Mouse (Mus musculus) left cerebral cortex, postnatal 25 days (tissue): ENCODE measurements at regions not wholly inside any gene's neighbourhood (a gene's known extent, or its start where the extent isn't known, plus 50 kb on each side); places are given as distances from the start of the nearest gene placed in this dataset.

Source experiments
- DNase-seq, 2 experiments: peaks; one replicate each; pipeline ENCODE4 v3.0.0; 2022; ENCODE audit warnings: low spot score in 2 of 2, mixed read lengths in 1 of 2
- intact Hi-C: fragments of 180-260 bp; cut with DNase I; formaldehyde crosslinking; loops from one replicate; pipeline ENCODE4 v1.15.1; 2025

GRCm38 (mm10) chr3:80209596-80209995 lies 325.3 kb downstream of the Fam198b start:
- no peak for DNase-seq
- intact Hi-C loops: loop anchor here (2.0 to 5.0 kb wide), 3 partner anchors 38 to 325 kb away; no protein-coding TSS in a partner anchor

GRCm38 (mm10) chr3:80211323-80212109 lies 327.2 kb downstream of the Fam198b start:
- intact Hi-C loops: loop anchor here (2.0 kb wide), 1 partner anchor 211 kb away; no protein-coding TSS in a partner anchor
- DNase-seq: peak; percentile 34 to 83

GRCm38 (mm10) chr3:80248611-80249010 lies 364.3 kb downstream of the Fam198b start:
- intact Hi-C loops: loop anchor here (5.0 kb wide), 2 partner anchors 41 to 86 kb away; no protein-coding TSS in a partner anchor
- DNase-seq: peak; percentile 45 to 75

DNA sequence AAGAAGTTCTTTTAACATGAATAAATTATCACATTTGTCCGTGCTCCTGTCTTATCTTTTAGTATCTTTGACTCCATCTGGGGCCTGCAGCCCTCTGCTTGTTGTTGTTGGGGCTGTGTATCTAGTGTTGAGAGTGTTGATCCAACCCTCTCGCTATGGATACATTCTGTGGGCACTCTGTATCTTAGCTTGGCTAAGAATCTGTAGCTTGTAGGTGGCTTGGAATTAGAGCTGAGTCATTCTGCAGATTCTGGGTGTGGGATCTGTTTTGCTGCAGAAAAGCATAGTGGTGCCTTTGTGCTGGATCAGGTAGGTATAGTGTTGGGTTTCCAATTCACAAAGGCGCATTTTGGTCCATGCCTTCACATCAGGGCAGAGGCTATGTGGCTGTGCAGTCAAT lies 365.6 kb downstream of the Fam198b start:
- intact Hi-C loops: loop anchor here (2.0 to 5.0 kb wide), 3 partner anchors 43 to 173 kb away; no protein-coding TSS in a partner anchor
- peak; percentile 47 to 86 for DNase-seq

DNA sequence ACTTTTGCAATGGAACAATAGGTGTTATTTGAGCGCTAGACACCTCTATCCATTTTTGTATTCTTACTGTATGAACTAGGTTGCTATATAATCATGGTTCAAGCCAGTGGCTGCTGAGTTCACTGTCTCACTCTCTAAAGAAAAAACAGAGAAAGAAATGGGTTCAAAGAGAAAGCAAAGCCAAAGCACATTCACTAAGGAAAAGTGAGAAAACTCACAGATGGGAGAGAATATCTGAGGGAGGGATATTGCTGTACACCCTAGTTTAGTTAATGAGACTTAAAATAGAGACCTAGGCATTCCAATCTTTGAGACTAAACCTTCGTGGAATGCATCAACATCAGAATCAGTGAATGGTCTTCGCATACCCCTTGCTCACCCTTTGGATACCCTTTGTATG lies 371.0 kb downstream of the Fam198b start:
- peak in 1 of 2 experiments; percentile 67 for DNase-seq
- intact Hi-C loops: loop anchor here (5.0 kb wide), 1 partner anchor 277 kb away; no protein-coding TSS in a partner anchor

DNA sequence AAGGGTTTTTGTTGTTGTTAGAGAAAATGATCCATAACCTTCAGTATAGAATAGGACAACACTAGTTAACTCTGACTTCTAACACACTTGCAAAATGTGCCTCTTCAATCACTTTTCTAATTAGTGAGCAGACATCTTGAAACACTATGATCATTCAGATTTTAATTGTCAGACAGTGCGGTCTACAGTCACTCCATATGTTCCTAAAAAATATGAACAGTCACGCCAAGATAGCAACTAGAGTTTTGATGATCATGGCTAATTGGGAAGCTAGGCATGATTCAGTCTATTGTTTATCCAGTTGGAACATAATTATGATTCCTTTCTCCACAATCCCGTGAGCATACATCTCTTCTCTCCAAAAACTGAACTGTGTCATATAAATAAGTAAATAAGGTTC lies 372.1 kb downstream of the Fam198b start:
- DNase-seq: no peak
- intact Hi-C loops: loop anchor here (5.0 kb wide), 1 partner anchor 276 kb away; no protein-coding TSS in a partner anchor

DNA sequence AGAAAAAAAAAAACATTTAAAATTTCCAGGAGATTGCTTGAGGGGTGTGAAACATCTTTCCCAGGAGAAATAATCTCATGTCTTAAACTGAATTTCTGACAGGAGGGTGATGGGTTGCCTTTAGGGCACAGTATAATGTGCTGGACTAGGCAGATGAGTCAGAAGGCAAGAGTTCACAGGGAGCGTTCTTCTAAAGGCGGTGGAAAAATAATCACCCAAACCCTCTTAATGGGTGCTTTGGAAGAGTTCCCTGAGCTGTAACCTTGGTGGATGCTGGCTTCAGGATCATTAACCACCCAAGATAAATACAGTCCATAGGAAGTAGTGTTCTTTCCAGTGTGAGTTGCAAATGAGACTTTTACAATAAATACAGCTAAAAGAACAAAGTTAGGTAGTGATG lies 378.8 kb downstream of the Fam198b start:
- intact Hi-C loops: no loop called here
- no peak for DNase-seq

GRCm38 (mm10) chr3:80284656-80285055 lies 400.3 kb downstream of the Fam198b start:
- no peak for DNase-seq
- intact Hi-C loops: no loop called here

DNA sequence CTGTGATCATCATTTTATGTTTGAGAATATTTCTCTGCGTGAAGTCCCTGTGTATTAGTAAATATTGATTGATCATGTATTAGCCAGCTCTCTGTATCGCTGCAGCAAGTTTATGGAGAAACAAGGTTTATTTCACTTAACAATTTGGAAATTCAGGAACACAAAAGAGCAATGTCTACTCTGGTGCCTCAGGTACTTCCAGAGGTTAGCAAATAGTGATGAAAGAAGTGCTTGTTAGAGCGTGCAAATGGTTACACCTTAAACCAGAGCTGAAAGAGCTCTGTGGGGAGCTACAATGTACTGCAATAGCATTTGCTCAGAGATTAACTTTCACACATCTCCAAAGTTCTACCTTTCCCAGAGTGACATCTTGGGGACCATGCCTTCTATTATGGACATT lies 400.9 kb downstream of the Fam198b start:
- intact Hi-C loops: no loop called here
- no peak for DNase-seq

DNA sequence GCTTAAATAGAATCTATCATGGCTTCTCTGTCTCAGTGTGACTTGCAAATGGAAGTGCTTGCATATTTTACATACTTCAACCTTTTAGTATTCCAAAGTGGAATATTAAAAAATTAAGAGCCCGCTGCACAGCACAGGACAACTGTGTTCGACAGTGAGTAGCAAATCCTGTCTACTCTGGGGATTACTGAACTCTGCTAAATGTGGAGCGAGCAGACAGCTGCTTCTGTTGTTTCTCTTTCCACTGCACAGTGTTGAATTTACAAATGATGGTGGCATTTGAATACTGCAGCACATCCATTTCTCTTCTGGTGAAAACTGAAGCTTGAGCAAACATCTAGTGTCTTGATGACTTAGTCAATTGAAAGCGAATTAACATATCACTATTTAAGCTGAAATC lies 409.2 kb downstream of the Fam198b start:
- intact Hi-C loops: no loop called here
- no peak for DNase-seq

- DNase-seq: peak in 1 of 2 experiments; percentile 36
- intact Hi-C loops: no loop called here
These were observed 423.3 kb downstream of the Fam198b start for GRCm38 (mm10) chr3:80307632-80308031.

GRCm38 (mm10) chr3:80309931-80310330 lies 425.6 kb downstream of the Fam198b start:
- intact Hi-C loops: no loop called here
- DNase-seq: no peak

DNA sequence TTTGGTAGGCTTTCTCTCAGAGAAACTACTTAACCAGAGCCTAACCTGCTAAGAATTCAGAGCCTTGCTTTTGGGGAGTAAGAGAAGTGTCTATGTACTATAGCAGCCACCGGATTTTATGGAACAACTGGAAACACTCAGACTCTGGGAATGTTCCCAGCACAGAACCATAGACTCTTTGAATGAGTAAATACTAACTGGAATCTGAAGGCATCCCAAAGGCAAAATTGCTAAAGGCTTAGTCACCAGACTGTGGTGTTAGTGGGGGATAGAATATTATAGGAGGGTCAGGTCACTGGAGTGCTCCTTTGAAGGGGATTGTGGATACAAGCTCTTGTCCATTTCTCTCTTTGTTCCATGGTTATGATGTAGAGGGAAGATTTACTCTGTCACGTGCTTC lies 427.4 kb downstream of the Fam198b start:
- DNase-seq: no peak

DNA sequence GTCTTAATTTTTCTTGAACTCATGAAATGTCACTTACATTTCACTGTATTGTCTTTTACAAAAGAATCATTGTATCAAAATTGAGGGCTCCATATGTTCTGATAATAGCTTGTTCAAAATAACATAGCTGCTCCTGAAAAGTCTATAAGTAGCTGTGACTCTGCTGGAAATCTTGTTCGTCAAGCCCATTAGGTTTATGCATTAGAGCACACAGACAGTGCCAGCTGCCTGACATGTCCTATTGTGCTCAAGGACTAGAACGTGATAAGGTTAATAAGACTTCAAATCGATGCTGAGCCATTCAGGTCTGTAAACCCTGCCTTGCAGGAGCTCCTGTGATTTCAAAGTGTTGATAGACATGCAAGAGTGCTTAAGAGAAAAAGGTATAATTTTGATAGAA lies 438.0 kb downstream of the Fam198b start:
- intact Hi-C loops: no loop called here
- no peak for DNase-seq

More for the DNA sequence above, 427.4 kb downstream of the Fam198b start:
- intact Hi-C loops: no loop called here

GRCm38 (mm10) chr3:80324726-80325125 lies 440.4 kb downstream of the Fam198b start:
- no peak for DNase-seq
- intact Hi-C loops: no loop called here

DNA sequence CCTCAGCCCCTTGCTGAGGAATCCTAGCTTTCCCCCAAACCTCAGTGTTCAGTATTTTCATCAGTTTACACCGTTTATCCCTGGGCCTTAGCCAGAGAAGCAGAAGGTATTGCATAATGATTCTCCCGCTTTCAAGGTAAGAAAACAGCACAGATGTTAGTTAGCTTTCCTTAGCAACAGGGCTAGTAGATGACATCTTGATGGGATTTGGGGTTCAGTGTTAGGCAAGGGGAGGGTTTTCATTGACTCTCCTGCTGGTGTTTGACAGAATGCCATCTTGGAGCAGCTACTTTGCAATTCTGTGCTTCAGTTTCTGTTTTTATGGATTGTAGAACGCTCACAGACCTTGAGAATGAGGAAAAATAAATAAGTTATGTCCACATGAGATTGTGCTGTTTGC lies 447.4 kb downstream of the Fam198b start:
- intact Hi-C loops: no loop called here
- no peak for DNase-seq

DNA sequence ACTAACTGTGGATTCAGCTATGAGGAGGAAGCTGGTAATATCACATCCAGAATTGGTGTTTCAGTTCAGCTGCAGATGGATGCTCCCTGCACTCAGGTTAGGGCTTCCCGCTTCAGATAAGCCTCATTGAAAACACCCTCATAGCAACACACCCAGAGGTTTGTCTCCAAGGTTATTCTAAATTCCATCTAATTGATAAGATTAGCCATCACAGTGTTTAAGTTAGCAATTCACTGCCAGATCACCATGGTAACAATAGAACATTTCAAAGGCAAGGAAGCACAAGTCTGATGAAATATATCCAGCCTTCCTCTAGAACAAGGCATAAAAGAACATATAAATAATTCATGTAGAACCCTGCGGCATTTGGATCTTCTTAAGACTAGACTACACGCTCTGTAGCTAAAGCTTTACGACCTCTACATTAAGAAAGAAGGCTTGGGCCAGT lies 450.1 kb downstream of the Fam198b start:
- intact Hi-C loops: no loop called here
- DNase-seq: peak; percentile 55 to 81

DNA sequence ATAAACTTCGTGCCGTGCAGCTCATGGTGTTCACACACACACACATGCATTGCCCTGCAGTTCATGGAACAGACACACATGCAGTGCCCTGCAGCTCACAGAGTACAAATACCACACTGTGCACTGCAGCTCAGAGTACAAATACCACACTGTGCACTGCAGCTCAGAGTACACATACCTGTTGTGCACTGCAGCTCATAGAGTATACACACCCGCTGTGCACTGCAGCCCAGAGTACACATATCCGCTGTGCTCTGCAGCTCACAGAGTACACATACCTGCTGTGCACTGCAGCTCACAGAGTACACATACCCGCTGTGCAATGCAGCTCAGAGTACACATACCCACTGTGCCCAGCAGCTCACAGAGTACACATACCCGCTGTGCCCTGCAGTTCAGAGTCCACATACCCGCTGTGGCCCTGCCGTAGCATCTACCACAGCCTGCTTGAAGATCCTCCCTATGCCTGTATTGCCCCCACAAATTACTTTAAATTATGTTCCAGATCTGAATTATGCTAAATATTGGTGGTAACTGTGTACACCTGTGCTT lies 451.9 kb downstream of the Fam198b start:
- DNase-seq: no peak
- intact Hi-C loops: no loop called here

DNA sequence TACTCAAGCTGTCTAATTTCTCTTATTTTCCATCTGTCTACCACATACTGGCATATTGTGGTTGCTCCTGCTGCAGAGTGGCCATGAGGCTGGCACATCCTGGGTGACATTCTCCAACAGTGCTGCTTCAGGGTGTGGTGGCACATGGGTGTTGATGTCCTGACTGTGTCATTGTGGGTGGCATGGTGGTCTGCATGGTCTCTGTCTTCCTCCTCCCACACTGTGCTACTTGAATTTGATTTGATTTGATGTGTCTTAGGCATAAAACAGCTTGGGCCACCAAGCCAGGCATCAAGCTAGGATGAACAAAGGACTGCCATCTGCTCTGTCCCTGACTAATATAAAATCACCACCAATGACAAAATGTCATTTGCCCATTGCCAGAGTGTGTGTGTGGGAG lies 434.7 kb downstream of the Gria2 start:
- DNase-seq: no peak
- intact Hi-C loops: loop anchor here (10.0 kb wide), 3 partner anchors 177 to 1557 kb away; no protein-coding TSS in a partner anchor

- intact Hi-C loops: loop anchor here (10.0 kb wide), 3 partner anchors 175 to 1555 kb away; no protein-coding TSS in a partner anchor
- DNase-seq: peak in 1 of 2 experiments; percentile 80
These were observed 433.3 kb downstream of the Gria2 start for GRCm38 (mm10) chr3:80369214-80369941.
